Mouse (Mus musculus): ENCODE data around the gene Srr. TPM values are rescaled to one million over a fixed set of nuclear protein-coding genes. Genes with fewer than 3 reads are reported as not detected.

Srr gene
- total RNA-seq, 1 experiment from 2014 or later, result 5.2 TPM

GRCm38 (mm10) chr11:74868046-74868760 lies 57.5 kb downstream of the Srr start:
- ATAC-seq (ENCODE audit: extremely low read depth, insufficient number of reproducible peaks, low FRiP score, poor library complexity, severe bottlenecking), result no peak

- ATAC-seq (ENCODE audit: extremely low read depth, insufficient number of reproducible peaks, low FRiP score, poor library complexity, severe bottlenecking), result no peak
Observed at GRCm38 (mm10) chr11:74867181-74867580, 58.6 kb downstream of the Srr start.

GRCm38 (mm10) chr11:74866640-74867039 lies 59.1 kb downstream of the Srr start:
- no peak for ATAC-seq (ENCODE audit: extremely low read depth, insufficient number of reproducible peaks, low FRiP score, poor library complexity, severe bottlenecking)

- no peak for ATAC-seq (ENCODE audit: extremely low read depth, insufficient number of reproducible peaks, low FRiP score, poor library complexity, severe bottlenecking)
Observed at GRCm38 (mm10) chr11:74865252-74865651, 60.5 kb downstream of the Srr start.

- no peak for ATAC-seq (ENCODE audit: extremely low read depth, insufficient number of reproducible peaks, low FRiP score, poor library complexity, severe bottlenecking)
Observed at GRCm38 (mm10) chr11:74864421-74864820, 61.3 kb downstream of the Srr start.

- ATAC-seq (ENCODE audit: extremely low read depth, insufficient number of reproducible peaks, low FRiP score, poor library complexity, severe bottlenecking), result no peak
Observed at GRCm38 (mm10) chr11:74863471-74863870, 62.3 kb downstream of the Srr start.

GRCm38 (mm10) chr11:74862129-74862528 lies 63.6 kb downstream of the Srr start:
- ATAC-seq (ENCODE audit: extremely low read depth, insufficient number of reproducible peaks, low FRiP score, poor library complexity, severe bottlenecking), result no peak

GRCm38 (mm10) chr11:74857756-74858155 lies 68.0 kb downstream of the Srr start:
- ATAC-seq (ENCODE audit: extremely low read depth, insufficient number of reproducible peaks, low FRiP score, poor library complexity, severe bottlenecking), result no peak

Other genes with a start within 250 kb of the Srr start
- 105 and 112 TPM in 2 replicates for gene Pafah1b1, start 201.3 kb downstream of the Srr start, total RNA-seq (2017)
- 22.6 and 37.8 TPM in 2 replicates for gene Mettl16, start 155.1 kb downstream of the Srr start, total RNA-seq (2017)
- 19.8 and 32.4 TPM in 2 replicates for gene Mnt, start 95.0 kb downstream of the Srr start, total RNA-seq (2017)
- 2.9 and 3.4 TPM in 2 replicates for gene Sgsm2, start 28.9 kb downstream of the Srr start, total RNA-seq (2017)
- 33.3 and 38.4 TPM in 2 replicates for gene Tsr1, start 27.9 kb downstream of the Srr start, total RNA-seq (2017)
- gene Smg6, start 125 bp downstream of the Srr start, total RNA-seq (2017), result 43.7 and 48.2 TPM in 2 replicates
- gene Hic1, start 243.6 kb upstream of the Srr start, total RNA-seq (2017), result 0.35 and 0.61 TPM in 2 replicates

All from neutrophil, adult 5-6 weeks (primary cell).